Mouse (Mus musculus) ES-E14 (cell line): ENCODE data around the gene Atp10b. TPM values are rescaled to one million over a fixed set of nuclear protein-coding genes. Genes with fewer than 3 reads are reported as not detected.
"Not testable (repeated sequence)": the region's sequence is repeated elsewhere in the genome, so short reads cannot be mapped to it uniquely, and the experiment has no call there.

Source experiments
- DNase-seq: peaks from one replicate; pipeline ENCODE4 v3.0.0-alpha.2; 2013; ENCODE audit warnings: low read depth, low spot score
- H3K27ac ChIP-seq: 2 replicates; pipeline ENCODE4 v1.5.1; 2012; ENCODE audit warnings: low read depth, mild to moderate bottlenecking, low read length, moderate library complexity, mixed read lengths; ENCODE audit not compliant: poor library complexity, insufficient read depth, severe bottlenecking
- H3K36me3 ChIP-seq: 2 replicates; pipeline ENCODE4 v1.6.1; 2012; ENCODE audit warnings: mild to moderate bottlenecking, low read length, moderate library complexity, mixed read lengths; ENCODE audit not compliant: control insufficient read depth, poor library complexity, insufficient read depth, severe bottlenecking
- H3K4me1 ChIP-seq, 2 experiments: fragments of 150-350 bp in 1 of 2; sonication (generic) in 1 of 2; 2 replicates each; pipeline ENCODE4 v1.6.1; 2012; ENCODE audit warnings: low read length in 2 of 2, mild to moderate bottlenecking in 1 of 2, mixed read lengths in 1 of 2; ENCODE audit not compliant: control insufficient read depth in 2 of 2, insufficient read depth in 2 of 2, poor library complexity in 1 of 2
- H3K4me3 ChIP-seq, 2 experiments: fragments of 150-350 bp in 1 of 2; sonication (generic) in 1 of 2; 2 replicates each; pipeline ENCODE4 v1.5.1; 2012; ENCODE audit warnings: low read length in 2 of 2, low read depth in 1 of 2, mild to moderate bottlenecking in 1 of 2, mixed read lengths in 1 of 2; ENCODE audit not compliant: insufficient read depth in 1 of 2, poor library complexity in 1 of 2, severe bottlenecking in 1 of 2
- H3K9ac ChIP-seq: 2 replicates; pipeline ENCODE4 v1.6.1; 2012; ENCODE audit warnings: low read depth, mild to moderate bottlenecking, low read length, mixed read lengths; ENCODE audit not compliant: poor library complexity, insufficient read depth, severe bottlenecking
- H3K9me3 ChIP-seq: fragments of 150-350 bp; sonication (generic); 2 replicates; pipeline ENCODE4 v1.6.1; 2012; ENCODE audit warnings: low read depth, mild to moderate bottlenecking, low read length; ENCODE audit not compliant: control insufficient read depth, insufficient read depth
- CHD2 ChIP-seq: IDR thresholded peaks from 2 replicates; pipeline ENCODE4 v1.6.1; 2014; ENCODE audit warnings: mild to moderate bottlenecking, low read depth, low read length, inconsistent platforms
- HCFC1 ChIP-seq: IDR thresholded peaks from 2 replicates; pipeline ENCODE4 v1.6.1; 2012; ENCODE audit warnings: low read length, inconsistent platforms, borderline replicate concordance; ENCODE audit not compliant: insufficient read depth
- MAFK ChIP-seq: IDR thresholded peaks from 2 replicates; pipeline ENCODE4 v1.6.1; 2014; ENCODE audit warnings: mild to moderate bottlenecking, low read depth, low read length, inconsistent platforms; ENCODE audit not compliant: insufficient read depth
- ZC3H11A ChIP-seq: IDR thresholded peaks from 2 replicates; pipeline ENCODE4 v1.6.1; 2012; ENCODE audit warnings: low read depth, mild to moderate bottlenecking, inconsistent platforms, low read length, borderline replicate concordance
- ZNF384 ChIP-seq: IDR thresholded peaks from 2 replicates; pipeline ENCODE4 v1.6.1; 2012; ENCODE audit warnings: low read depth, low read length, inconsistent platforms
- in situ Hi-C, 2 experiments: fragments of 600-800 bp; cut with MboI; formaldehyde crosslinking; loops; one replicate each; pipeline ENCODE4 v1.15.1; 2025; ENCODE audit warnings: low sequenced_read_pairs in 2 of 2, inconsistent platforms in 1 of 2; ENCODE audit not compliant: unreplicated experiment in 2 of 2
- total RNA-seq: library from RNA; depleted of rRNA; stranded (reverse); fragments of 300-350 nt; gene quantifications from 2 replicates; pipeline ENCODE4 v1.2.3, GENCODE M21; 2012

The Atp10b gene
- total RNA-seq, 1 experiment: not detected

- Histone ChIP-seq H3K36me3 (no peaks in the 10 kb centered on the region), H3K9me3 (no peaks in the 10 kb centered on the region), H3K27ac (no peak overlapping the region), H3K4me3 (no peak overlapping the region), H3K9ac (no peak overlapping the region), H3K4me1 (no peaks in the 10 kb centered on the region)
- no peak for DNase-seq
- in situ Hi-C loops: no loop called here
- TF ChIP-seq ZNF384 (no peak), ZC3H11A (no peak), HCFC1 (no peak), MAFK (no peak)
Observed at GRCm38 (mm10) chr11:43142811-43143210, 6.9 kb upstream of the Atp10b start.

DNA sequence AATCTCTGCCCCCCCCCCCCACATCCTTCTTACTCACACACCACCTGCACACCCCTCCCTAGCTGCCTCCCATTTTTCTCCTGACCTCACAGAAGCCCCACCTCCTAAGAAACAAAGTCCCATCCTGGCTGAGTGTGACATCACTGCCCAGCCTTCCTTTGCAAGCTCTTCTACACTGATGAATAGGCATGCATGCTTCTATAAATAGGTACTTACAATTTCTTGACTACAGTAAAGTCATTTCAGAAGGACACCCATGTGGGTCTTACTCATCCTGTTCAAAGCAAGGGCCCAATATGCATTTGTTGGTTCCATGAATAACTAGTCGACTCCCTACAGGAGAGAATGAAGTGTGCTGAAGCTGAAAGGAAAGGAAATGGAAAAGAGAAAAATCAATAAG, 5.5 kb upstream of the Atp10b start:
- Histone ChIP-seq H3K27ac (no peak overlapping the region), H3K9ac (no peak overlapping the region), H3K9me3 (no peaks in the 10 kb centered on the region), H3K4me1 (no peaks in the 10 kb centered on the region), H3K36me3 (no peaks in the 10 kb centered on the region), H3K4me3 (no peak overlapping the region)
- in situ Hi-C loops: no loop called here
- DNase-seq: no peak
- no peak for TF ChIP-seq HCFC1
- no peak for TF ChIP-seq ZC3H11A
- TF ChIP-seq CHD2: no peak
- no peak for TF ChIP-seq MAFK
- no peak for TF ChIP-seq ZNF384

DNA sequence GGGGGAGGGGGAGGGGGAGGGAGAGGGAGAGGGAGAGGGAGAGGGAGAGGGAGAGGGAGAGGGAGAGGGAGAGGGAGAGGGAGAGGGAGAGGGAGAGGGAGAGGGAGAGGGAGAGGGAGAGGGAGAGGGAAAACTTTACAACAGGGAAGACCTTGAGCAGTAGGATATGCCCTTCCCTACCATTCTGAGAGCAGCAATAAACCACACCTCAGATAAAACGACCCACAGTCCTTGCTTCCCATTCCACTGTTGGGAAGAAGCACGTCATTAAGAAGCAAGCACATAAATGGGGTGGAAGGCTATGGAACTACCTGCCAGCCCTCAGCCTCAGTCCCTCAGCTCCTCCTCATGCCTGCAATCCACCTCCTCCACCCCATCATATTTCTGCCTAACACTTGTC, 4.8 kb upstream of the Atp10b start:
- H3K27ac ChIP-seq, DNase-seq, H3K4me3 ChIP-seq, H3K9ac ChIP-seq, H3K36me3 ChIP-seq, in situ Hi-C loops, H3K4me1 ChIP-seq, H3K9me3 ChIP-seq: not testable (repeated sequence)

- no peaks in the 10 kb centered on the region for H3K4me1 ChIP-seq
- no peak for DNase-seq
- H3K36me3 ChIP-seq: no peaks in the 10 kb centered on the region
- TF ChIP-seq CHD2: no peak
- TF ChIP-seq MAFK: no peak
- no peak for TF ChIP-seq HCFC1
- no peak for TF ChIP-seq ZNF384
- TF ChIP-seq ZC3H11A: no peak
- no peak overlapping the region for H3K4me3 ChIP-seq
- H3K9me3 ChIP-seq: no peaks in the 10 kb centered on the region
- no peak overlapping the region for H3K9ac ChIP-seq
- H3K27ac ChIP-seq: no peak overlapping the region
- in situ Hi-C loops: no loop called here
Observed at GRCm38 (mm10) chr11:43147380-43147779, 2.3 kb upstream of the Atp10b start.

GRCm38 (mm10) chr11:43148341-43148740, 1.3 kb upstream of the Atp10b start:
- Histone ChIP-seq H3K9me3 (no peaks in the 10 kb centered on the region), H3K36me3 (no peaks in the 10 kb centered on the region), H3K4me3 (no peak overlapping the region), H3K9ac (no peak overlapping the region), H3K27ac (no peak overlapping the region), H3K4me1 (no peaks in the 10 kb centered on the region)
- in situ Hi-C loops: no loop called here
- no peak for TF ChIP-seq ZC3H11A
- TF ChIP-seq CHD2: no peak
- no peak for TF ChIP-seq HCFC1
- TF ChIP-seq ZNF384: no peak
- no peak for TF ChIP-seq MAFK
- DNase-seq: no peak
